Mouse (Mus musculus) lung, embryonic 14.5 days (tissue): ENCODE results near the gene Gm5640. TPM values are rescaled to one million over a fixed set of nuclear protein-coding genes. Genes with fewer than 3 reads are reported as not detected.
"Not testable (repeated sequence)": the region's sequence is repeated elsewhere in the genome, so short reads cannot be mapped to it uniquely, and the experiment has no call there.

Experiments used
- ATAC-seq: fragments of 200-750 bp; cut with Nextera tagmentation; 2 replicates; pipeline ENCODE4 v1.8.0; 2017; ENCODE audit warnings: mild to moderate bottlenecking, moderate TSS enrichment, moderate library complexity; ENCODE audit not compliant: insufficient read depth
- DNase-seq: peaks from one replicate; pipeline ENCODE4 v3.0.0-alpha.2; 2015
- H3K27ac ChIP-seq: fragments of 300-500 bp; sonication (generic); 2 replicates; pipeline ENCODE4 v1.5.1; 2014; ENCODE audit warnings: low read depth, mild to moderate bottlenecking, moderate library complexity
- H3K27me3 ChIP-seq: fragments of 300-500 bp; sonication (generic); 2 replicates; pipeline ENCODE4 v1.6.1; 2014; ENCODE audit warnings: low read length, control low read depth; ENCODE audit not compliant: insufficient read depth
- H3K36me3 ChIP-seq: fragments of 300-500 bp; sonication (generic); 2 replicates; pipeline ENCODE4 v1.6.1; 2014; ENCODE audit warnings: control low read depth; ENCODE audit not compliant: insufficient read depth
- H3K4me1 ChIP-seq: fragments of 300-500 bp; sonication (generic); 2 replicates; pipeline ENCODE4 v1.6.1; 2014; ENCODE audit warnings: antibody characterized with exemption, control low read depth; ENCODE audit not compliant: insufficient read depth
- H3K4me2 ChIP-seq: fragments of 300-500 bp; sonication (generic); 2 replicates; pipeline ENCODE4 v1.6.1; 2014; ENCODE audit warnings: mild to moderate bottlenecking
- H3K4me3 ChIP-seq: fragments of 300-500 bp; sonication (generic); 2 replicates; pipeline ENCODE4 v1.5.1; 2014; ENCODE audit warnings: low read depth, low read length
- H3K9ac ChIP-seq: fragments of 300-500 bp; sonication (generic); 2 replicates; pipeline ENCODE4 v1.6.1; 2014
- H3K9me3 ChIP-seq: fragments of 300-500 bp; sonication (generic); 2 replicates; pipeline ENCODE4 v1.6.1; 2016; ENCODE audit warnings: low read depth, low read length, control low read depth
- CTCF ChIP-seq: IDR thresholded peaks from 2 replicates; pipeline ENCODE4 v1.5.1; 2016; ENCODE audit warnings: antibody characterized with exemption, low read depth
- WGBS: fragments of 180-500 bp; shearing (Covaris S2); extraction: QIAGEN DNeasy Blood & Tissue Kit; methylation state at CpG from one replicate; pipeline ENCODE4 v1.1.7; 2014; 5-methylcytosine and 5-hydroxymethylcytosine counted together
- polyA plus RNA-seq: library from polyadenylated mRNA; unstranded; fragments of >200 nt; fragmentation: Nextera tagmentation; extraction: Ambion mirVana; gene quantifications from 2 replicates; pipeline ENCODE4 v1.2.1, GENCODE M21; 2014

Gm5640 gene
- not detected in 2 replicates for polyA plus RNA-seq

- not testable (repeated sequence) for H3K4me2 ChIP-seq, H3K4me3 ChIP-seq, H3K9me3 ChIP-seq, H3K27ac ChIP-seq, DNase-seq, H3K9ac ChIP-seq, H3K4me1 ChIP-seq, H3K27me3 ChIP-seq, H3K36me3 ChIP-seq
- 68% methylated on average over 2 of the region's 5 CpGs for WGBS
- ATAC-seq, result peak; percentile 65; the same call in 1 of the 2 replicates
Observed at GRCm38 (mm10) chrX:74645466-74646323, at the start of gene Gm5640. Gm5640 (minus strand) TSS chrX:74645635.

DNA sequence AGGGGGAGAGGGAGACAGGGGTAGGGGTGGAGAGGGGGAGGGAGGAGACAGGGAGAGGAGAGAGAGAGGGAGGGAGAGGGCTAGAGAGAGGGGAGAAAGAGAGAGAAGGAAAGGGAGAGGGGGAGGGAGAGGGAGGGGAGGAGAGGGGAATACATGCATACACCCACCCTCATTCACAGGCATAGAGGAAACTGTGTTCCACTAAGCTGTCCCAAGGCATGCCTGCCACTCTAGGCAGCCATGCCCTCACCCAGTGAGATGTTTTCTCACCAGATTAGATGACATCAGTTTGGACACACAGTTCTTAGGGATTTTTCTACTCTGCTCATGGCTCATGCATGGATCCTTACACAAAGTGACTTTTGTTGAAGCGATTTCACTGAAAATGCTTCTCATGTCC lies 958 bp upstream of the Gm5640 start:
- not testable (repeated sequence) for DNase-seq, H3K36me3 ChIP-seq, H3K4me1 ChIP-seq, H3K27ac ChIP-seq, H3K9me3 ChIP-seq, H3K27me3 ChIP-seq, H3K4me2 ChIP-seq, H3K9ac ChIP-seq, H3K4me3 ChIP-seq, ATAC-seq
- WGBS, result no CpG with 5 or more reads among the region's 1 CpGs

DNA sequence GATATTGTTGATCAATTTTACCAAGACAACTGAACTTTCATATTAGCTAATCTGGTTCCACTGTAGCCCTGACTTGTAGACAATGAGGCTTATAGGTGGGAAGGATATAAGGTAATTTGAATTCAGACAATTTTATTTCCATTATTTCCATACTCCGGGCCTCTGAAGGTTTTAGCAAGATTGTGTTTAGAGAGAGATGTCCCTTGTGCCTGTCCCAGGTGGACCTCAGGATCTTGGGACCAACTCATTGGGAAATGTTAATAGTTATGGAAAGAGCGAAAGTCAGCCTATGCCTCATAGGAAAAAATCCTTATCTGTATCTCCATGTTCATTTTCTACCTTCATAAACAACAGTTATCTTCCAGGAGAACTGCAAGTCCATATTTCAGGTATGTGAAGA lies 53.1 kb downstream of the Gm5640 start, which contains the start of gene Olfr1325:
Gene Olfr1325 (plus strand): TSS at position 301 of the 400 bp plus-strand sequence.
- 89% methylated on average over 2 of the region's 2 CpGs for WGBS

More for the DNA sequence above, 53.1 kb downstream of the Gm5640 start, which contains the start of gene Olfr1325:
- Histone ChIP-seq H3K4me1 (no peaks in the 10 kb centered on the region), H3K9me3 (no peaks in the 10 kb centered on the region), H3K27me3 (no peaks in the 10 kb centered on the region), H3K36me3 (no peaks in the 10 kb centered on the region), H3K27ac (no peak within 1 kb of the TSS), H3K4me2 (no peak within 1 kb of the TSS), H3K4me3 (no peak within 1 kb of the TSS), H3K9ac (no peak within 1 kb of the TSS)
- DNase-seq, result no peak
- no peak for ATAC-seq
- no peak for TF ChIP-seq CTCF

Other genes starting within 250 kb of the Gm5640 start
- 48.7 and 53.8 TPM in 2 replicates for gene G6pdx, start 216.4 kb downstream of the Gm5640 start, polyA plus RNA-seq
- not detected in 2 replicates for gene Gm6880, start 164.2 kb downstream of the Gm5640 start, polyA plus RNA-seq
- gene Olfr1326-ps1, start 70.7 kb downstream of the Gm5640 start, polyA plus RNA-seq, result not detected in 2 replicates
- gene Olfr1325, start 53.0 kb downstream of the Gm5640 start, polyA plus RNA-seq, result not detected in 2 replicates
- not detected in 2 replicates for gene Gm6890, start 95.3 kb upstream of the Gm5640 start, polyA plus RNA-seq
- gene Gm5936, start 191.6 kb upstream of the Gm5640 start, polyA plus RNA-seq, result not detected in 2 replicates